Mouse (Mus musculus): ENCODE measurements around the gene Ankrd28.

GRCm38 (mm10) chr14:31784975-31785374, 45.5 kb downstream of the Ankrd28 start:
- TF ChIP-seq EP300 (IDR thresholded peaks at IDR 0.05; ENCODE audit: insufficient read depth, low read depth, low read length), result no peak
- no peak for TF ChIP-seq POLR2A (IDR thresholded peaks at IDR 0.05; ENCODE audit: insufficient read depth, low read depth, low read length)
- no peak for TF ChIP-seq CTCF (IDR thresholded peaks at IDR 0.05)

All from heart, adult 2 months (tissue).